Mouse (Mus musculus): ENCODE measurements around the gene Pgbd5. TPM values are rescaled to one million over a fixed set of nuclear protein-coding genes. Genes with fewer than 3 reads are reported as not detected.

Gene Pgbd5
- polyA plus RNA-seq, 1 experiment: not detected

DNA sequence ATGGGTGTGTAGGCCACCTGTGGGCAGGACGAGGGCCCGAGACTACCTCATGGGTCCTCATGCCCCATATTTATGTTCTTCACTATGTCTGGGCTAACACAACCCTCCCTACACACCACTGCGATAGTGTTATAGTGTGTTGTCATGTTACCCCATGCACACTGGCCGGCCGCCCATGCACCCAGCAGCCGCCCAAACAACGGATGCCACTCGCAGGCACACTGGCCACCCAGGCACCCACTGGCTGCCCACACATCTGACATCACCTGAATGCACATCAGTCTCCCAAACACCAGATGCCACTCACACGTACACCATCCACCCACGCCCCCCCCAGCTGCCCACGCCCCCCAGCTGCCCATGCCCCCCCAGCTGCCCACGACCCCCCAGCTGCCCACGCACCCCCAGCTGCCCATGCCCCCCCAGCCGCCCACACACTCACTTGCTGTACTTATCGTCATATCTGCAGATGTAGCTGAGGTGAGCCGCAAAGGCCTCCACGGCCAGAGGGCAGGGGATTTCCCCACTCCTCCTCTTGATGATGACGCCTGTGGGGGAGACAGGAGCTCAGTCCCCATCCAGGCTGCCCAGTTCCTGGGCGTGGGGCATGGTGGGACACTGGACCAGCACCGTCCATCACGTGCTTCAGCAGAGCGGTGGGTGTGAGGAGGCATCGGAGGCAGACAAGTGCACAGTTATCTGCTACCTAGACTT lies 67.9 kb downstream of the Pgbd5 start:
- TF ChIP-seq POLR2A (IDR thresholded peaks at IDR 0.05; ENCODE audit: insufficient read depth, low read depth, low read length) (no peak), CTCF (IDR thresholded peaks at IDR 0.05; ENCODE audit: insufficient read depth, low read depth, low read length) (no peak)
- peaks cover 35% of the 10 kb centered on the region for H3K4me1 ChIP-seq (ENCODE audit: control insufficient read depth, insufficient read depth, low read length)
- no peak overlapping the region for H3K4me3 ChIP-seq (ENCODE audit: insufficient read depth, low read depth, low read length)
- no peak overlapping the region for H3K27ac ChIP-seq (ENCODE audit: insufficient read depth, low read depth, low read length)
- WGBS: 85% methylated on average over 23 of the region's 23 CpGs

DNA sequence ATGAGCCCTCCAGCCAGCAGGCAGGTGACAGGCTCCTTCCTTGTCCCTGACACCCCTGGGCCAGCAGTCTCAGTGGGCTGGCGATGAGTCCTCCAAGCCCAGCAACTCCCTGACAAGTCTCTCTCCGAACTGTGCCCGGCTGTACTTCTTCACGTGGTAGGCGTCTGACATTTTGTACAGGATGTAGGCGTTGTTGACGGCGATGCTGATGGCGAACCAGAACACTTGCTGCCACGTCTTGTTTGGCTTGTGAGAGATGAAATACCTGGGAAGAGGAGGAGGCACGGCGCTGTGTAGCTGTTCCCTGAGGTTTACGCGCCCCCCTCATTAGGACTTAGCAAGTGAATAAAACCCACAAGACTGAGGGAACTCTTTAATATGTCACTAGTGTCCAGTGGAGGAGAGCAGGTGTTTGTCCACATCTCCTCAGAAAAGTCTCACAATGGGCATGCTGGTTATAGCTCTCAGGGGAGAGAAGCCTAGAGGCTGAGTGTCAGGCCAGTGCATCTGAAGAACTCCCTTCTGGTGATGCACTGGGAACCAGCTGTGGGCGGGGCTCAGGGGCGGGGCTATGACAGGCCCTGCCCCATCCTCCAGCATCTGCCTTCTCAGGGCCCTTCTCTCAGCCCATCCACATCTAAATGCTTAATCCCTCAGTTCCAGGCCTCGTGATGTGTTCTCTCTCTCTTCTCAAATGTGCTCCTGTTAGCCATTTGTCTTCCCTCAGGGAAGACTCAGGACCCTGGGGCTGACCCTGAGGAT lies 68.9 kb downstream of the Pgbd5 start:
- no peak for TF ChIP-seq CTCF (IDR thresholded peaks at IDR 0.05; ENCODE audit: insufficient read depth, low read depth, low read length)
- TF ChIP-seq POLR2A (IDR thresholded peaks at IDR 0.05; ENCODE audit: insufficient read depth, low read depth, low read length): no peak
- H3K4me1 ChIP-seq (ENCODE audit: control insufficient read depth, insufficient read depth, low read length): peaks cover 27% of the 10 kb centered on the region
- H3K27ac ChIP-seq (ENCODE audit: insufficient read depth, low read depth, low read length): no peak overlapping the region
- no peak overlapping the region for H3K4me3 ChIP-seq (ENCODE audit: insufficient read depth, low read depth, low read length)
- WGBS: 61% methylated on average over 17 of the region's 17 CpGs

DNA sequence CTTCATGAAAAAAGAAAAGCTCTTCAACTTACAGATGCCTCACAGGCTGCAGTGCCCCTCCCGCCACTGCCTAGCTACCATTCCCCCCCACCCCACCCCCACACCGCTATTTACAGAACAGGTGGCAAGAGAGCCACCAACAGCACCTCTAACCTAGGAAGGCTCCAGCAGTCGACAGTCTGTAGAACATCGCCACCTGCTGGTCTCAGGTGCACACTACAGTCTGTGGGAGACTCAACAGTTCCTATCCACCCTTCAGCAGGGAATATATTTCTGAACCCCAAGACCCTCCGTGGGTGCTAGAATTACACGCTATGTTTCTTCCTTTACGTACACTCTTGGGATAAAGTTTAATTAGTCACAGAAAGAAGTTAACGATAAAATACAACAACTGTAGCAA lies 71.2 kb downstream of the Pgbd5 start:
- TF ChIP-seq CTCF (IDR thresholded peaks at IDR 0.05; ENCODE audit: insufficient read depth, low read depth, low read length) (peak; percentile 48; the same call in 1 of the 2 replicates), POLR2A (IDR thresholded peaks at IDR 0.05; ENCODE audit: insufficient read depth, low read depth, low read length) (no peak)
- WGBS: 11% methylated on average over 8 of the region's 8 CpGs
- Histone ChIP-seq H3K27ac (ENCODE audit: insufficient read depth, low read depth, low read length) (no peak overlapping the region), H3K4me1 (ENCODE audit: control insufficient read depth, insufficient read depth, low read length) (peaks cover 10% of the 10 kb centered on the region), H3K4me3 (ENCODE audit: insufficient read depth, low read depth, low read length) (no peak overlapping the region)

DNA sequence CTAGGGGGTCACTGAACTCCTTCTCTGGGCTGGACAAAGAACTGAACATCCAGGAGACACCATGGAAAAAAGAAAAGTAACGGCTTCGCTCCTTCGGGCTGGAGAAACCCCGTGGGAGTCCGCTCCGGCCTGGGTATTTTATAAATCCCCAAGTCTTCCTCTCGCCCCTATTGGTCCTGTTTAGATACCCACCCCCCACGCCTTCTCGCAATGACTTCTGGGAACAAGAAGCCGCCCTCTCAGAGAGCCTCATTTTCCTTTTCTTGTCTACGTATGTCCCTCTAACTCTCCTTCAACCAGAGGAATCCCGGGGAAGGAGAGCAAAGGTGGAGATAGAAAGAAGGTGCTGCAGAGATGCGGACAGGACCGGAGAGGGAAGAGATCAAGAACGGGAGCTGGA lies 76.1 kb downstream of the Pgbd5 start:
- WGBS: 95% methylated on average over 15 of the region's 15 CpGs

DNA sequence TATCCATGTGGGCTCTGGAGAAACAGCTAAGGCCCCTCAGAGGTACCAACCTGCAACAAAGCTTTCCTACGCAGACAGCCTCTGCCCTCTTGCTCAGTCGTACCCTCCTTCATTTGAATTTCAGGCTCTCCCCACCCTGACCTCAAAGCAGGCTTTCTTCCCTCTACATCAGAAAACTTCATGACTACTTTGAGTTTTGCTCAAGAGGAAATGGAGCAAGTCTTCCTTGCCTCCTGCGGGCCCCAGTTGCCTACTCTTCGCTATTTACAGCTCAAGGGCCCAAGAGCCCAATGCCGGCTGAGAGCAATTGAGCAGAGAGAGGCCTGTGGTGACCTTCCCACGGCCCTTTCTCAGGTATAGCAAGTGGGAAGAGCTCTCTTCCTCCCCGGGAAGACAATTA lies 76.9 kb downstream of the Pgbd5 start:
- Histone ChIP-seq H3K4me1 (ENCODE audit: control insufficient read depth, insufficient read depth, low read length) (no peaks in the 10 kb centered on the region), H3K4me3 (ENCODE audit: insufficient read depth, low read depth, low read length) (no peak overlapping the region), H3K27ac (ENCODE audit: insufficient read depth, low read depth, low read length) (no peak overlapping the region)
- WGBS: 81% methylated on average over 7 of the region's 7 CpGs
- TF ChIP-seq POLR2A (IDR thresholded peaks at IDR 0.05; ENCODE audit: insufficient read depth, low read depth, low read length): no peak
- TF ChIP-seq CTCF (IDR thresholded peaks at IDR 0.05; ENCODE audit: insufficient read depth, low read depth, low read length): no peak

More for the DNA sequence above, 76.1 kb downstream of the Pgbd5 start:
- Histone ChIP-seq H3K27ac (ENCODE audit: insufficient read depth, low read depth, low read length) (no peak overlapping the region), H3K4me1 (ENCODE audit: control insufficient read depth, insufficient read depth, low read length) (no peaks in the 10 kb centered on the region), H3K4me3 (ENCODE audit: insufficient read depth, low read depth, low read length) (no peak overlapping the region)
- no peak for TF ChIP-seq CTCF (IDR thresholded peaks at IDR 0.05; ENCODE audit: insufficient read depth, low read depth, low read length)
- TF ChIP-seq POLR2A (IDR thresholded peaks at IDR 0.05; ENCODE audit: insufficient read depth, low read depth, low read length): no peak

DNA sequence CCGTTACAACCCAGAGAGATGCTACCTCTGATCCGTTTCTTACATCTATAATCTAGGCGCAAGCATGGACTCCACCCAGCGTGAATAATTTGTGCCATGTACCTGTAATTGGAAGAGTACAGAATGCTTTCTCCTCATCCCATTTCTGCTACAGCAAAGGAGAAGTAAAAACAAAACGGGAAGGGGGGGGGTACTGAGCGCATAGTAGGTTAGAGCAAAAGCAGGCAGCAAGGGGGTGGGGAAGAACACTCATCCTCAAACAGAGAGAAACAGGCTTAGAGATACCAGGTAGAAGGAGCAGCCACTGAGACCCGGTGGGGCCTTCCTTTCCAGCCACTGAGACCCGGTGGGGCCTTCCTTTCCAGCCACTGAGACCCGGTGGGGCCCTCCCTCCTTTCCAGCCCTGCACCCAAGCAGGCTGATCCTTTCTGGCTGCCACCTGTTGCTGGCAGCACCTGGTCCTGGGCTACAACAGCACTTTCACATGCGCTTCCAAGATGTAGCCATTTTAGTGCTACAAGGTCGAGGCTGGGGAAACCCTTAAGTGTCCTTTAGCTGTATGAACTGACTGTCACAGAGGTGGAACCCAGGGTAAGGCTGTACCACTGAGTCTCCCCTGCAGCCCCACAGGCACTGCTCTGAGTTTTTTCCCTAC lies 77.6 kb downstream of the Pgbd5 start:
- H3K4me1 ChIP-seq (ENCODE audit: control insufficient read depth, insufficient read depth, low read length): no peaks in the 10 kb centered on the region
- TF ChIP-seq POLR2A (IDR thresholded peaks at IDR 0.05; ENCODE audit: insufficient read depth, low read depth, low read length): no peak
- no peak for TF ChIP-seq CTCF (IDR thresholded peaks at IDR 0.05; ENCODE audit: insufficient read depth, low read depth, low read length)
- WGBS: 84% methylated on average over 11 of the region's 11 CpGs
- no peak overlapping the region for H3K27ac ChIP-seq (ENCODE audit: insufficient read depth, low read depth, low read length)
- H3K4me3 ChIP-seq (ENCODE audit: insufficient read depth, low read depth, low read length): no peak overlapping the region

DNA sequence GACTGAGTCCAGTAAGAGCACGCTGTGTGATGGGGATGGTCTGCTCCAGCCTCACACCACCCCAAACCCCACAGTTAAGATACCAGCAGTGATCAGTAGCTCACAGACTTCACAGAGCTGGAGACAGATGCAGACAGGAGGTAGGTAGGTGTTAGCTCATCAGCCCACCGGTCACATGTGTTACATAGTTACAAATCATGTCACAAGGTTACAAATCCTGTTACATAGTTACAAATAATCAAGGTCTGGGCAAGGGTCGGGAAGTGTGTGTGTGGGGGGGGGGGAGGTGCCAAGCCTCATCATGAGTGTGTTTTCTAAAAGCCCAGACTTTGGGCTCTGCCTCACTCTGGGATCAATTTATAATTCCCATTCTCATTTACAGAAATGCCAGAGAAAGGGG lies 78.5 kb downstream of the Pgbd5 start:
- 81% methylated on average over 3 of the region's 3 CpGs for WGBS
- H3K4me1 ChIP-seq (ENCODE audit: control insufficient read depth, insufficient read depth, low read length): no peaks in the 10 kb centered on the region
- no peak overlapping the region for H3K4me3 ChIP-seq (ENCODE audit: insufficient read depth, low read depth, low read length)
- no peak overlapping the region for H3K27ac ChIP-seq (ENCODE audit: insufficient read depth, low read depth, low read length)
- TF ChIP-seq CTCF (IDR thresholded peaks at IDR 0.05; ENCODE audit: insufficient read depth, low read depth, low read length) (no peak), POLR2A (IDR thresholded peaks at IDR 0.05; ENCODE audit: insufficient read depth, low read depth, low read length) (no peak)

DNA sequence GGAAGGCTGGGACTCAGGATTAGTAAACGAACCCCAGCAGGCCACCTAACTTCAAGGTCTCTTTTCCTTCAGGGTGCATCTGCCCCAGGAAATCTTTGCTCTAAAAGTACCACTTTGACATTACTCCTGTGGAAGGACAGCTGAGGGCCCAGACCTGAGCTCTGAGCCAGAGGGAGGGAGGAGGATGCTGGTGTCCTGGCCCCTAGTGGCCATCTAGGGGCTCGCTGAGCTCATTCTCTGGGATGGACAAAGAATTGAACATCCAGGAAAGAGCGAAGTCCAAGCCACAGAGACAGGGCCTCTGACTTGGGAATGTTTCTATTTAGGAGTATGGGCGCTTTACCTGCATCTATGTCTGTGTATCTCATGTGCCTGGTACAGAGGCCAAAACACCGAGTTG lies 87.8 kb downstream of the Pgbd5 start:
- TF ChIP-seq CTCF (IDR thresholded peaks at IDR 0.05; ENCODE audit: insufficient read depth, low read depth, low read length) (no peak), POLR2A (IDR thresholded peaks at IDR 0.05; ENCODE audit: insufficient read depth, low read depth, low read length) (no peak)
- Histone ChIP-seq H3K27ac (ENCODE audit: insufficient read depth, low read depth, low read length) (no peak overlapping the region), H3K4me3 (ENCODE audit: insufficient read depth, low read depth, low read length) (no peak overlapping the region), H3K4me1 (ENCODE audit: control insufficient read depth, insufficient read depth, low read length) (peaks cover 4% of the 10 kb centered on the region; the same call in 1 of the 2 replicates)
- 78% methylated on average over 5 of the region's 5 CpGs for WGBS

DNA sequence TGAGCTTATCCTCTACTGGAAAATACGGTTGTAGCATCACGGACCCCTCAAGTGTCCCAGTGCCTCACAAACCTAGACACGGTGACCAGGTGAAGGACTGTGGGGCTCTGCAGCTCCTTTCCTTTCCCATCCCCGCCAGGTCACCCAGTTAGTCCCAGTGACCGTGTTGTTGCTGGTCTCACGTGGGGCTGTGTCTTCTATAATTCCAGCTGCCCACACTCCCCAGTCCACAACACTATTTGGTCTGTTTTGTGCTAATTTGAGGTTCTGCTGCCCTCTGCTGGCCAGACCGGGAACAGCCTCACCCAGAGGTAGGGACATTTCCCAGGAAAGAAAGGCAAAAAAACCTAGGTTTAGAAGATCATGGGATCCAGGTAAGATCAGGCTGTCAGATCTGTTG lies 89.8 kb downstream of the Pgbd5 start:
- peak; percentile 82 for TF ChIP-seq CTCF (IDR thresholded peaks at IDR 0.05; ENCODE audit: insufficient read depth, low read depth, low read length)
- TF ChIP-seq POLR2A (IDR thresholded peaks at IDR 0.05; ENCODE audit: insufficient read depth, low read depth, low read length): no peak
- Histone ChIP-seq H3K4me3 (ENCODE audit: insufficient read depth, low read depth, low read length) (no peak overlapping the region), H3K27ac (ENCODE audit: insufficient read depth, low read depth, low read length) (no peak overlapping the region), H3K4me1 (ENCODE audit: control insufficient read depth, insufficient read depth, low read length) (peaks cover 5% of the 10 kb centered on the region; the same call in 1 of the 2 replicates)
- 33% methylated on average over 7 of the region's 7 CpGs for WGBS

Measured in olfactory bulb, adult 2 months (tissue).